Mouse (Mus musculus): Measurements from ENCODE around the gene Cgas.

DNA sequence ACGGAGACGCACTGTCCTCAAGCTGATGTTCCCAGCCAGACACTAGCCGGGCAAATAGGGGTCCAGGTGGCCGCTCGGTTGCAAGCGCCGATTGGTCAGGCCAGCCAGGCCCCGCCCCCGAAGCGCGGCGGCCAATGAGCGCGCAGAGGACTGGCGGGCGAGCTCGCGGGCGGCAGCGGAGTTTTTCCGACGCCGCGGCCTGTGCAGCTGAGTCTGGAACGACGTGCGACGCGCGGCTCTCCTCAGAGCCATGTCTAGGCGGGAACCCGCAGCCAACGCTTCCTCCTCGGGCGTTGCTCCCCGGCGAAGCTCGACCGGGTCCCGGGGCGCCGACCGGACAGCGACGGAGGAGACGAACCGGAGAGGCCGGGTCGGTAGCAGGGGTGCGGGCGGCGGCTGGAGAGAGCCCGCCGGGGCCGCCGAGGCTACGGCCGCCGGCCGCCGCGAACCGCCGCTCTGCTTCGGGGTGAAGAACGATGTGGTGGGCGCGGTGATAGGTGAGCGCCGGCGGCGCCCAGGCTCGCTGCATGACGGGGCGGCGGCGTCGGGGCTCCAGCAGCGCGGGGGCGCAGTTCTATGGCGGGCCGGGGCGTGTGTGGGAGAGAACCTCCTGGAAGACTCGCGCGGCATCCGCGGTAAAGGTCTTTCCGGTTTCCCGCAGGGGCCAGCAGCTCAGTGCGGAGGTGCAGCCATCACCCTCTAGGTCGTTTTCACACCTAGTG, 47.2 kb downstream of the Cgas start, which contains the start of gene Ddx43:
- TF ChIP-seq EP300 (IDR thresholded peaks at IDR 0.05): no peak
- no peak for TF ChIP-seq CTCF (IDR thresholded peaks at IDR 0.05)
